Mouse (Mus musculus) forebrain, embryonic 15.5 days (tissue): Measurements from ENCODE around the gene Nyx. TPM values are rescaled to one million over a fixed set of nuclear protein-coding genes. Genes with fewer than 3 reads are reported as not detected.

Source experiments
- ATAC-seq: fragments of 200-750 bp; cut with Nextera tagmentation; replicated peaks from 2 replicates; pipeline ENCODE4 v1.8.0; 2017; ENCODE audit warnings: mild to moderate bottlenecking, moderate TSS enrichment, moderate library complexity
- H3K27ac ChIP-seq: fragments of 300-500 bp; sonication (generic); replicated peaks from 2 replicates; pipeline ENCODE4 v1.5.1; 2015; ENCODE audit warnings: mild to moderate bottlenecking, inconsistent platforms
- H3K27me3 ChIP-seq: fragments of 300-500 bp; sonication (generic); 2 replicates; pipeline ENCODE4 v1.6.1; 2015; ENCODE audit warnings: inconsistent platforms
- H3K36me3 ChIP-seq: fragments of 300-500 bp; sonication (generic); 2 replicates; pipeline ENCODE4 v1.6.1; 2015; ENCODE audit warnings: mild to moderate bottlenecking, inconsistent platforms
- H3K4me1 ChIP-seq: fragments of 300-500 bp; sonication (generic); 2 replicates; pipeline ENCODE4 v1.6.1; 2015; ENCODE audit warnings: inconsistent platforms
- H3K4me2 ChIP-seq: fragments of 300-500 bp; sonication (generic); replicated peaks from 2 replicates; pipeline ENCODE4 v1.6.1; 2015; ENCODE audit warnings: mild to moderate bottlenecking, inconsistent platforms
- H3K4me3 ChIP-seq: fragments of 300-500 bp; sonication (generic); 2 replicates; pipeline ENCODE4 v1.5.1; 2015; ENCODE audit warnings: mild to moderate bottlenecking, inconsistent platforms
- H3K9ac ChIP-seq: fragments of 300-500 bp; sonication (generic); replicated peaks from 2 replicates; pipeline ENCODE4 v1.6.1; 2015; ENCODE audit warnings: mild to moderate bottlenecking, inconsistent platforms
- H3K9me3 ChIP-seq: fragments of 300-500 bp; sonication (generic); 2 replicates; pipeline ENCODE4 v1.6.1; 2016; ENCODE audit warnings: inconsistent platforms
- WGBS: fragments of 180-500 bp; shearing (Covaris S2); methylation state at CpG from one replicate; pipeline ENCODE4 v1.1.7; 2015; ENCODE audit warnings: mixed read lengths; 5-methylcytosine and 5-hydroxymethylcytosine counted together
- polyA plus RNA-seq: library from polyadenylated mRNA; unstranded; fragments of >200 nt; fragmentation: Nextera tagmentation; extraction: Ambion mirVana; gene quantifications from 2 replicates; pipeline ENCODE4 v1.2.1, GENCODE M21; 2015

The Nyx gene
- polyA plus RNA-seq, 1 experiment from 2014 or later, result 0.13 TPM

- no peak overlapping the region for H3K4me2 ChIP-seq
- no peak overlapping the region for H3K27ac ChIP-seq
- no peaks in the 10 kb centered on the region for H3K27me3 ChIP-seq
- H3K9ac ChIP-seq, result no peak overlapping the region
- 78% methylated on average over 3 of the region's 3 CpGs for WGBS
- no peaks in the 10 kb centered on the region for H3K4me1 ChIP-seq
- no peak for ATAC-seq
- no peaks in the 10 kb centered on the region for H3K9me3 ChIP-seq
- H3K36me3 ChIP-seq, result no peaks in the 10 kb centered on the region
- H3K4me3 ChIP-seq, result no peak overlapping the region
These were observed 6.0 kb downstream of the Nyx start for GRCm38 (mm10) chrX:13471925-13472324.

DNA sequence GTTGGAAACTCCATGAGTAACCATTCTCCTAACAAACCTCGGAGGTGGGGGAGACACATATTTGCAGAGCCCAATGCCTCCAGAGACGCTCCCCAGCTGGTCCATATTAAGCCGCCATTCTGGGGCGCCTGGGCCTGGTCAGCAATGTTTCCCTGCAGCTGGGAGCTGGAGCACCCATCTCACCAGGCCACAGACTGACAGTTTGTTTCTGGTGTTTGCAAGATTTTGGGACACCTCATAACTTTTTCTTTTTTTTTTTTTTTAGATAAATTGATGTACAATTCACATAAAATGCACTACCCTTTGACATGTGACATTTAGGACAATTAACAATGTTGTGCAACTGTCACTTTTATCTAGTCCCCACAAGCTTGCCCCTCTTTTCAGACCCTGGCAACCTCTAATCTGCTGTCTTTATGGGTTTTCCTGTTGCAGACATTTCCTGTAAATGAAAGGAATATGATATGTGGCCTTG is 6.9 kb downstream of the Nyx start:
- no peaks in the 10 kb centered on the region for H3K9me3 ChIP-seq
- no peak for ATAC-seq
- H3K36me3 ChIP-seq, result no peaks in the 10 kb centered on the region
- H3K9ac ChIP-seq, result no peak overlapping the region
- WGBS, result 84% methylated on average over 4 of the region's 4 CpGs
- no peak overlapping the region for H3K4me2 ChIP-seq
- no peak overlapping the region for H3K27ac ChIP-seq
- H3K27me3 ChIP-seq, result no peaks in the 10 kb centered on the region
- no peak overlapping the region for H3K4me3 ChIP-seq
- no peaks in the 10 kb centered on the region for H3K4me1 ChIP-seq

DNA sequence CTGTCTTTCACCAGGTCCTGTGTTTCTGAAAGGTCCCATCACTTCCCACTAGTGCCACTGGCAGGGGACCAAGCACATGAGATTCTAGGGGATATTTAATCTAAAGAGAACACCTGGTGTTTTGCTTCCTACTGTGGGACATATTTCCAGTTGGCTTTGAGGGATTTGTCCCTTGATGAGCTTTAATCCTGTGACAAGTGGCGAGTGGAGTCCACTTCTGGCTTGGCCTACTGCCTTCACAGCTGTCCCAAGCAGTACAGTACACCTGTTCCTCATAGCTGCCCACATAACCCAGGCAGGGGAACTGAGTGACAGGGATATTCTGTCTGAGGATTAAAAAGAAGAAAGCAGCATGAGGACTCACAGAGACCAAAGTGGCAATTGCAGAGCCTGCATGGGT is 9.5 kb downstream of the Nyx start:
- ATAC-seq, result no peak

GRCm38 (mm10) chrX:13477596-13477995 is 11.7 kb downstream of the Nyx start:
- H3K9me3 ChIP-seq, result no peaks in the 10 kb centered on the region
- no peaks in the 10 kb centered on the region for H3K36me3 ChIP-seq
- H3K27me3 ChIP-seq, result no peaks in the 10 kb centered on the region
- no peak overlapping the region for H3K4me2 ChIP-seq
- no peaks in the 10 kb centered on the region for H3K4me1 ChIP-seq
- H3K4me3 ChIP-seq, result no peak overlapping the region
- 58% methylated on average over 2 of the region's 2 CpGs for WGBS
- no peak for ATAC-seq
- H3K9ac ChIP-seq, result no peak overlapping the region
- no peak overlapping the region for H3K27ac ChIP-seq

More for the DNA sequence above, 9.5 kb downstream of the Nyx start:
- H3K36me3 ChIP-seq, result no peaks in the 10 kb centered on the region
- no peak overlapping the region for H3K27ac ChIP-seq
- H3K4me2 ChIP-seq, result no peak overlapping the region
- H3K27me3 ChIP-seq, result no peaks in the 10 kb centered on the region
- H3K4me1 ChIP-seq, result no peaks in the 10 kb centered on the region
- no peak overlapping the region for H3K9ac ChIP-seq
- H3K4me3 ChIP-seq, result no peak overlapping the region
- WGBS, result 33% methylated on average over 1 of the region's 1 CpGs
- H3K9me3 ChIP-seq, result no peaks in the 10 kb centered on the region

DNA sequence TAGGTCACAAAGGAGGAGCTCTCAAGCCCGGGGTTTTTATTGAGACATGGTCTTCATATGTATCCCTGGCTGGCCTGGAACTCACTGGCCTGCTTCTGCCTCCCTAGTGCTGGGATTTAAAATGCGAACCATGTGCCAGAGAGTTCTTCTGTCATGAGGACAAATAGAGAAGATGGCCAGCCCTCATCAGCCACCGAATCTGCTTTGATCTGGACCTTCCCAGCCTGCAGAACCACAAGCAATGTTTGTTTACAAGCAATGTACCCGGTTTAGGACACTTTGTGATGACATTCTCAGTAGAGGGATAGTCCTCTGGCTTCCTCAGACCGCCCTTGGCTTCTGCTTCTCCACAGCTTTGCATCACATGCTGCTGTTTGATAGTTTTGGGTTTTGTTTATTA is 12.4 kb downstream of the Nyx start:
- Histone ChIP-seq H3K4me2 (no peak overlapping the region), H3K36me3 (no peaks in the 10 kb centered on the region), H3K4me3 (no peak overlapping the region), H3K27ac (0 out of 2 replicates have a peak overlapping the region, but pooled peaks have one; percentile 11), H3K27me3 (no peaks in the 10 kb centered on the region), H3K9ac (no peak overlapping the region), H3K4me1 (no peaks in the 10 kb centered on the region), H3K9me3 (no peaks in the 10 kb centered on the region)
- WGBS, result 69% methylated on average over 5 of the region's 5 CpGs
- no peak for ATAC-seq

GRCm38 (mm10) chrX:13479570-13479969 is 13.7 kb downstream of the Nyx start:
- H3K27ac ChIP-seq, result no peak overlapping the region
- no peak overlapping the region for H3K4me2 ChIP-seq
- no peak overlapping the region for H3K4me3 ChIP-seq
- no peaks in the 10 kb centered on the region for H3K4me1 ChIP-seq
- no peak overlapping the region for H3K9ac ChIP-seq
- no peak for ATAC-seq
- no peaks in the 10 kb centered on the region for H3K9me3 ChIP-seq
- H3K36me3 ChIP-seq, result no peaks in the 10 kb centered on the region
- H3K27me3 ChIP-seq, result no peaks in the 10 kb centered on the region

DNA sequence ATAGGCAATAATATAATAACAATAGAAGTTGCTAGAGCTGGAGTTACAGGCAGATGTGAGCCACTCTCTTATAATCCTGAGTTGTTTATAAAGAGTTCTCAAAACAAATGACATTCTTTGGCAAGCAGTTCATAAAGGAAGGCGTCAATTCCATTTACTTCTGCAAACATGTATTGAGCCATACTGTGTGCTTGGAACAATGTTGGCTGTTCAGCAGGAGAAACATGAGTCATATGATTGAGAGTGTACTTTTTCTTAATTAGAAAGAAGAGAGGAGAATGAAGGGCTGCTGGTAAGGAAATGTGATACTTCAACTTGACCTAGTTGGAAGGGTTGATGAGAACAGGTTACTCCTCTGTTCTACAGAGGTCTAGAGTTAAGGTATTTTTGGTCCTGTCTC is 16.7 kb downstream of the Nyx start:
- H3K9me3 ChIP-seq, result no peaks in the 10 kb centered on the region
- ATAC-seq, result no peak
- H3K27me3 ChIP-seq, result no peaks in the 10 kb centered on the region
- H3K4me1 ChIP-seq, result no peaks in the 10 kb centered on the region
- 68% methylated on average over 1 of the region's 1 CpGs for WGBS
- no peak overlapping the region for H3K4me3 ChIP-seq
- no peak overlapping the region for H3K27ac ChIP-seq
- no peak overlapping the region for H3K9ac ChIP-seq
- H3K36me3 ChIP-seq, result no peaks in the 10 kb centered on the region
- H3K4me2 ChIP-seq, result no peak overlapping the region

- Histone ChIP-seq H3K27ac (no peak overlapping the region), H3K36me3 (no peaks in the 10 kb centered on the region), H3K9ac (no peak overlapping the region), H3K4me3 (no peak overlapping the region), H3K9me3 (no peaks in the 10 kb centered on the region), H3K4me1 (no peaks in the 10 kb centered on the region), H3K4me2 (no peak overlapping the region), H3K27me3 (no peaks in the 10 kb centered on the region)
- ATAC-seq, result no peak
These were observed 18.5 kb downstream of the Nyx start for GRCm38 (mm10) chrX:13484447-13484846.

DNA sequence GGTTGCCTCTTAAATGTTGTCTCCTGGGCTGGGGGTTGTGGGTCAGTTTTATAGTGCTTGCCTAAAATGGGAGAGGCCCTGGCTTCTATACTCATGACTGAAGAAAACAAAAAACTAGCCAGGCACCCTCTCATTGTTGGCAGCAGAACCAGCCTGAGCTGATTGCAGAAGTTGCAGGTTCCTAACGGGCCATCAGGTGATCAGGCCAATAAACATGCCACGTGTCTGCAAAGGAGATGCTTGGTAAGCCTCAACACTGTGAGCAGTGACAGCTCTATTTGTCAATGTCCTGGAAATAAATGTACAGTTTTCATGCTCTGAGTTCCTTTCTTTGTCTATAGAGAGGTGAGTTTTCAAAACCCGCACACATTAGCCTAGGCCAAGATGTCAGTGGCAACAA is 23.1 kb downstream of the Nyx start:
- no peaks in the 10 kb centered on the region for H3K9me3 ChIP-seq
- no peak for ATAC-seq
- H3K4me2 ChIP-seq, result no peak overlapping the region
- 74% methylated on average over 3 of the region's 3 CpGs for WGBS
- no peaks in the 10 kb centered on the region for H3K27me3 ChIP-seq
- H3K27ac ChIP-seq, result no peak overlapping the region
- no peaks in the 10 kb centered on the region for H3K4me1 ChIP-seq
- H3K9ac ChIP-seq, result no peak overlapping the region
- no peaks in the 10 kb centered on the region for H3K36me3 ChIP-seq
- H3K4me3 ChIP-seq, result no peak overlapping the region

GRCm38 (mm10) chrX:13489761-13490160 is 23.9 kb downstream of the Nyx start:
- H3K27ac ChIP-seq, result no peak overlapping the region

GRCm38 (mm10) chrX:13490941-13491340 is 25.0 kb downstream of the Nyx start:
- Histone ChIP-seq H3K4me1 (no peaks in the 10 kb centered on the region), H3K27me3 (no peaks in the 10 kb centered on the region), H3K9ac (no peak overlapping the region), H3K27ac (no peak overlapping the region), H3K36me3 (no peaks in the 10 kb centered on the region), H3K4me3 (no peak overlapping the region), H3K4me2 (no peak overlapping the region), H3K9me3 (no peaks in the 10 kb centered on the region)
- WGBS, result 72% methylated on average over 3 of the region's 3 CpGs
- no peak for ATAC-seq

More at GRCm38 (mm10) chrX:13489761-13490160, 23.9 kb downstream of the Nyx start:
- ATAC-seq, result no peak
- Histone ChIP-seq H3K4me1 (no peaks in the 10 kb centered on the region), H3K4me2 (no peak overlapping the region), H3K27me3 (no peaks in the 10 kb centered on the region), H3K9me3 (no peaks in the 10 kb centered on the region), H3K9ac (no peak overlapping the region), H3K36me3 (no peaks in the 10 kb centered on the region), H3K4me3 (no peak overlapping the region)
- 77% methylated on average over 1 of the region's 1 CpGs for WGBS

DNA sequence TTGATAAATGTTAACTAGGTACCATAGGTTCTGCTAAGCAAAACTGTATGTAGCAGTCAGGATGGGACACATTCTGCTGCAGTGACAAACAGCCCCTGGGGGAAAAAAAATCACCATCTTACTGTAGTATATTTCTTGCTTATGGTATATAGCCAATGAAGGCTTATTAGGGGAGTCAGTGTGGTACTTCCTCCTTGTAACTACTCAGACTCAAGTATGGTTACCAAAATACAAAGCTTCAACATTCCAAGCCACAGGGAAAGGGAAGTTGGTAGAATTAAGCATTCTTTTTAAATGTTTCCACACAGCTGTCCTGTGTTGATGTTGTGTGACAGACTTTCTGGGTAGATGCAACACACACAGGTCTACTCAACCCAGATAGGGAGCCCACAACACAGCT is 27.0 kb downstream of the Nyx start:
- Histone ChIP-seq H3K4me2 (no peak overlapping the region), H3K27ac (no peak overlapping the region), H3K4me1 (no peaks in the 10 kb centered on the region)

DNA sequence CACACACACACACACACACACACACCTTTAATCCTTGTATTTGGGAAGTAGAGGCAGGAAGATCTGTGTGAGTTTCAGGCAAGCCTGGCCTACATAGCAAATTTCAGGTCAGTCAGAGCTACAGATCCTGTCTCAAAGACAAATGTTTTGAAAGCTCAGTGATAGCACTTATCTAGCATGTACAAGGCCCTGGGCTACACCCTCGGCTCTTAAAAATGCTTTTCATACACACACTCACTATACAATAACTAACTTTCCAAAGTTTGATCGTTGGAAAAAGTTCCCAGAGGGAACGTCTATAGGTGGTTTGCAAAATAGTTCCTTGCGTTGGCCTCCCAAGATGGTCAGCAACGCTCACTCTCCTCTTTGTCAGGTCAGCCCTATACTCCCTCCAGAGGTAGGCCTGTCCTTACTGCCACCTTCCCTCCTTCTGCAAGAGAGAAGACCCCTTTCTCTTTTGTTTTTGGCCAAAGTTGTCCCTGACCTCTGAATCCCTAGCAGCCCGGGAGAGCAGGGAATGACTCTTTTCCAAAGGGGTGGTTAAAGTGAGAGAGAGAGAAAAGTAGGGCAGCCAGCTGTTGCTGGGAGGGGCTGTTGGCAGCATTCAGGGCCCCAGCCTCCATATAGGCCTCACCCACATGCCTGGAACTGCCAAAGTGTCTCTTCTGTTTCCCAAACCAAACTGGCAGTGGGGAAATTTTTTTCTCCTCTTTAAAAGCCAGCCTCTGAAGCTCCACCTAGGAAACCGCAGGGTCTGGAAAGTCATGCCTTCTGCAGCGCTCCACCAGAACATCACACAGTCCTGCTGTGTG is 29.2 kb downstream of the Nyx start:
- Histone ChIP-seq H3K4me3 (no peak overlapping the region), H3K4me1 (no peaks in the 10 kb centered on the region), H3K27me3 (no peaks in the 10 kb centered on the region), H3K9me3 (no peaks in the 10 kb centered on the region), H3K4me2 (no peak overlapping the region), H3K27ac (no peak overlapping the region), H3K9ac (no peak overlapping the region), H3K36me3 (no peaks in the 10 kb centered on the region)
- WGBS, result 84% methylated on average over 8 of the region's 8 CpGs
- no peak for ATAC-seq

More for the DNA sequence above, 27.0 kb downstream of the Nyx start:
- Histone ChIP-seq H3K9ac (no peak overlapping the region), H3K36me3 (no peaks in the 10 kb centered on the region), H3K9me3 (no peaks in the 10 kb centered on the region), H3K27me3 (no peaks in the 10 kb centered on the region), H3K4me3 (no peak overlapping the region)
- no peak for ATAC-seq
